Mouse (Mus musculus) C2C12 (cell line): ENCODE results near the gene Alpi. TPM values are rescaled to one million over a fixed set of nuclear protein-coding genes. Genes with fewer than 3 reads are reported as not detected.

Source experiments
- H3K27me3 ChIP-seq: one replicate; pipeline ENCODE4 v1.6.1; 2011; ENCODE audit not compliant: control insufficient read depth, insufficient read depth, insufficient read length
- H3K36me3 ChIP-seq: one replicate; pipeline ENCODE4 v1.6.1; 2011; ENCODE audit not compliant: control insufficient read depth, insufficient read depth
- H3K4me3 ChIP-seq: one replicate; pipeline ENCODE4 v1.5.1; 2011; ENCODE audit warnings: mild to moderate bottlenecking, control low read depth; ENCODE audit not compliant: poor library complexity, insufficient read depth, severe bottlenecking
- H3K79me2 ChIP-seq: one replicate; pipeline ENCODE4 v1.6.1; 2011; ENCODE audit not compliant: control insufficient read depth, insufficient read depth
- H3K79me3 ChIP-seq: one replicate; pipeline ENCODE4 v1.6.1; 2011; ENCODE audit warnings: low read depth, control low read depth
- H3ac ChIP-seq: one replicate; pipeline ENCODE3; 2011; ENCODE audit warnings: low read depth; ENCODE audit not compliant: control insufficient read depth, insufficient read length
- CEBPB ChIP-seq: IDR thresholded peaks from one replicate; pipeline ENCODE4 v1.6.1; 2011; ENCODE audit warnings: low read depth, mild to moderate bottlenecking, control low read depth, moderate library complexity
- CTCF ChIP-seq: IDR thresholded peaks from one replicate; pipeline ENCODE4 v1.5.1; 2011; ENCODE audit not compliant: control insufficient read depth, insufficient read depth, insufficient read length
- FOSL1 ChIP-seq: IDR thresholded peaks from one replicate; pipeline ENCODE4 v1.8.0; 2011; ENCODE audit warnings: mild to moderate bottlenecking, low read length; ENCODE audit not compliant: poor library complexity, insufficient read depth, severe bottlenecking
- MAX ChIP-seq: IDR thresholded peaks from one replicate; pipeline ENCODE4 v1.6.1; 2011; ENCODE audit warnings: mild to moderate bottlenecking, control low read depth
- MYOD1 ChIP-seq: IDR thresholded peaks from one replicate; pipeline ENCODE4 v1.6.1; 2011; ENCODE audit warnings: low read depth; ENCODE audit not compliant: control insufficient read depth, insufficient read length
- MYOG ChIP-seq: IDR thresholded peaks from one replicate; pipeline ENCODE4 v1.6.1; 2011; ENCODE audit not compliant: control insufficient read depth, insufficient read length; ENCODE audit errors: extremely low read depth
- USF1 ChIP-seq: IDR thresholded peaks from one replicate; pipeline ENCODE4 v1.6.1; 2011; ENCODE audit warnings: low read depth, mild to moderate bottlenecking, control low read depth, moderate library complexity
- polyA plus RNA-seq: library from polyadenylated mRNA; unstranded; fragments of >200 nt; fragmentation: generic; extraction: Trizol; gene quantifications from one replicate; pipeline ENCODE4 v1.2.1, GENCODE M21; 2012; ENCODE audit warnings: missing spikeins

The Alpi gene
- polyA plus RNA-seq, 1 experiment: not detected

DNA sequence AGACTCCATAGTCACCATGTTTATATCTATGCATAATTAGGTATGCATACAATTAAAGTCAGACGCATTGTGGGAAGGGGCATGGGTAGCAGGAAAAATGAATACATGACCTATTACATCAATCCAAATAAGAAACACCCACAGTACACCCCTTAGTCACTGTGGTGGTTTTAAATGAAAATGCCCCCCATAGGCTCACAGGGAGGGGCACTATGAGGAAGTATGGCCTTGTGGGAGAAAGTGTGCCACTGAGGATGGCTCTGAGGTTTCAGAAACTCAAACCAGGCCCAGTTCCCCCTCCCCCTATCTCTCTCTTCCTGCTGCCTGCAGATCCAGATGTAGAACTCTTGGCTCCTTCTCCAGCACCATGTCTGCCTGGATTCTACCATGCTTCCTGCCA is 2.5 kb upstream of the Alpi start:
- Histone ChIP-seq H3K79me3 (no peaks in the 10 kb centered on the region), H3K27me3 (no peaks in the 10 kb centered on the region), H3K79me2 (no peaks in the 10 kb centered on the region), H3K4me3 (no peak overlapping the region), H3K36me3 (no peaks in the 10 kb centered on the region), H3ac (no peak overlapping the region)
- TF ChIP-seq MYOD1: no peak
- no peak for TF ChIP-seq MAX
- no peak for TF ChIP-seq MYOG
- TF ChIP-seq USF1: no peak
- TF ChIP-seq CEBPB: no peak
- no peak for TF ChIP-seq CTCF
- TF ChIP-seq FOSL1: no peak

DNA sequence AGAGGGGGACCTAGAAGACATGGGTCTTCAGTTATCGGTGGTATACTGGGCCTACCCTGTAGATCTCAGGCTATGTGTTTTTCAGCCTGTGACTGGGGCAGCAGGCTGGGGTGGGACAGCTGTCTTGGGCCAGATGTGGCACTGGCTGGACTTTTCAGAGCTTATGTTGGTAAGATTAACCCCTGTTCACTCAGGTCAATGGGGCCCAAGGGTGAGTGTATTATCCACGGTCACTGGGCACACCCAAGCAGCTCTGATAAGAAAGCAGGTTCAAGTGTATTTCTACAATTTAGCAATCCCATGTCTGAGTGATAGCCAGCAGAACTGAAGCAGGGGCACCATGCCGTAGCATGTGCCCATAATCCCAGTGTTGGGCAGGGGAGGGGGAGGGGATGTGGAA is 708 bp upstream of the Alpi start:
- Histone ChIP-seq H3K4me3 (no peak overlapping the region), H3ac (no peak overlapping the region), H3K27me3 (peaks cover under 1% of the 10 kb centered on the region), H3K79me2 (no peaks in the 10 kb centered on the region), H3K36me3 (no peaks in the 10 kb centered on the region), H3K79me3 (no peaks in the 10 kb centered on the region)
- TF ChIP-seq MYOD1: no peak
- no peak for TF ChIP-seq MAX
- TF ChIP-seq MYOG: no peak
- TF ChIP-seq CTCF: no peak
- TF ChIP-seq CEBPB: no peak
- TF ChIP-seq FOSL1: no peak
- no peak for TF ChIP-seq USF1

DNA sequence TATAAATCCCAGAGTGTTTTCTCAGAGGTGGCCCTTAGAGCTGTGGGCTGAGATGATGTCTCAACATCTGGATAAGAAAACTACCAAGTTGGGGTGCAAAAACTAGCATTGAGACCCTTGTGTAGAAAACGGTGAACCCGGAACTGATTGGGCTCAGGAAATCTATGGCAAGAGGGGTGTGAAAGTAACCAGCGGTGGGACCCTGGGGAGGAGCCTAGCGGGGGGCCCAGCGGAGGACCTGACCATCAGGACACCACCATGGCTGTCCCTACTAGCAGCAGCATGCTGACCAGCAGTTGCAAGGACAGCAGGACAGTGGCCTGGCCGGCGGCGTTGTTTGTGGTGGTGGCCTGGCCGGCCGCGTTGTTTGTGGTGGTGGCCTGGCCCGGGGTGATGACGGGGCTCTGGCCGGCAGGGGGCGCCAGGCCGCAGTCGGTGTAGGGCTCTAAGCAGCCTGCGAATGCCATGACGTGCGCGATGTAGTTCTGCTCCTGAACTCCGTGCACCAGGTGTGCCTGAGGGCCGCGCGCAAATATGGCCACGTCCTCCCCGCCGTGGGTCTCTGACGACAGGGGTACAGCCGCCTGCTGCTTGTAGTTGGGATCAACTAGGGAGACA is 2.9 kb downstream of the Alpi start:
- Histone ChIP-seq H3K79me2 (no peaks in the 10 kb centered on the region), H3K4me3 (no peak overlapping the region)

DNA sequence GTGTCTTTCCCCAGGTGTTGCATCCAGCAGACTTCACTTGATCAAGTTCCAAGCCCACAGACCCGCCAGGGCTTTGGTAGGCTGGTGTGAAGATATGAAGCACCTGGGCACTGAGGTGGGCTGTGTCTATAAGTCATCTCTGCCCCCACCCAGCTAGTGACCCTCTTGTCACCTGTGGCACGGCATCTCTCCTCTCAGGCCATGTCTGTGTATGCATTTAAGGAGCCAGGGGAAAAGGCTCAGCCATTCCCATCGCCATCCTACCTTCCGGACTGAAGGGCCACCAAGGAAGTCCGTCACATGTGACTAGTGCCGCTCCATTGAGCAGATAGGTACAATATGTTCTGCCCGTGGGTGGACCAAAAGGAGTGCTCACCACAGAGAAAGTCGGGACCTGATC is 5.8 kb downstream of the Alpi start:
- TF ChIP-seq FOSL1 (no peak), CEBPB (no peak), CTCF (no peak), MYOG (no peak), MAX (no peak), MYOD1 (no peak), USF1 (no peak)
- no peaks in the 10 kb centered on the region for H3K79me2 ChIP-seq
- peaks cover 7% of the 10 kb centered on the region for H3K27me3 ChIP-seq
- H3K4me3 ChIP-seq: no peak overlapping the region
- no peaks in the 10 kb centered on the region for H3K79me3 ChIP-seq
- no peaks in the 10 kb centered on the region for H3K36me3 ChIP-seq
- H3ac ChIP-seq: no peak overlapping the region

More for the DNA sequence above, 2.9 kb downstream of the Alpi start:
- H3K79me3 ChIP-seq: no peaks in the 10 kb centered on the region
- H3K36me3 ChIP-seq: no peaks in the 10 kb centered on the region
- H3K27me3 ChIP-seq: peaks cover 7% of the 10 kb centered on the region
- no peak overlapping the region for H3ac ChIP-seq
- no peak for TF ChIP-seq MAX
- peak; percentile 88 for TF ChIP-seq CTCF

DNA sequence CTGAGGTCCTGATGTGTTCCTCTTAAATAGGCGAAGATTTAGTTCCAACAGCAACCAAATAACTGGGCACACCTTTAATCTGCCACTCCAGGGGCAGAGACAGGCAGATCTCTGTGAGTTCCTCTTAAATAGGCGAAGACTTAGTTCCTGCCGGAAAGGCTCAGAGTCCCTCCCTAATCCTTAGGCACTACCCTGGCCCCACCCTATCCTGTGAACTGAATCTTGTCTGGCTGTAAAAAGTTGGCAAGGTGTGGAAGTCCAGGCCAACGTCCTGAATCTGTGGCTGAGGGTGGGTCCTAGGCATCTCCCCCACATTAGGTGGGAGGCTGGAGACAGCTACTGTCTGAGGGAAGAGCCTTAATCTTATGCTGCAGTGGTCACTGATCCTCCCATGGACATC is 11.6 kb downstream of the Alpi start, which contains the start of gene Alppl2:
Gene Alppl2, minus strand, starts transcription at position 101 of the 400 bp plus-strand sequence.
- Histone ChIP-seq H3ac (no peak within 1 kb of the TSS), H3K36me3 (no peaks in the 10 kb centered on the region), H3K79me2 (no peaks in the 10 kb centered on the region), H3K4me3 (no peak within 1 kb of the TSS), H3K79me3 (no peaks in the 10 kb centered on the region), H3K27me3 (no peaks in the 10 kb centered on the region)
- TF ChIP-seq MAX: no peak
- no peak for TF ChIP-seq MYOG

DNA sequence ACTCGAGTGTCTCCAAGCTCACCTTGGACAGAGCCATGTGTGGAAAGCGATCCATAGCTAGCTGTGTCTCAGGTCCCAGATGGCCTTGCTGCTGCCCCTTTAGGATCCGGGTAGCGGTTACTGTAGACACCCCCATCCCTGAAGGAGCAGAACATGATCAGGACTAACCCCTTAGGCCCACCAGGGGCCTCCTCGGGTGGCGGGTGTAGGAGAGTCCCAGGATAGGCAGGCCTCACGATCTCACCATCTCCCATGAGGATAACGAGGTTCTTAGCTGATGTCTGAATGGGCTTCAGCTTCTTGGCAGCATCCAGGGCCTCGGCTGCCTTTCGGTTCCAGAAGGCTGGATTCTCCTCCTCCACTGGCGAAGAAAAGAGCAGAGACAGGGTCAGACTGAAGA is 12.2 kb downstream of the Alpi start:
- TF ChIP-seq MYOD1 (no peak), USF1 (no peak), FOSL1 (no peak), MYOG (no peak), CEBPB (no peak), CTCF (no peak), MAX (no peak)
- Histone ChIP-seq H3K79me2 (no peaks in the 10 kb centered on the region), H3ac (no peak overlapping the region), H3K27me3 (no peaks in the 10 kb centered on the region), H3K4me3 (no peak overlapping the region), H3K79me3 (no peaks in the 10 kb centered on the region), H3K36me3 (no peaks in the 10 kb centered on the region)
